Mouse (Mus musculus) kidney, embryonic 16.5 days (tissue): ENCODE measurements around the gene Ndufa6. TPM values are rescaled to one million over a fixed set of nuclear protein-coding genes. Genes with fewer than 3 reads are reported as not detected.
A peak's percentile ranks its signal among the peaks of the same experiment; 100 is the strongest.

ENCODE experiments used
- ATAC-seq: fragments of 200-750 bp; cut with Nextera tagmentation; 2 replicates; pipeline ENCODE4 v1.8.0; 2017; ENCODE audit warnings: moderate TSS enrichment; ENCODE audit not compliant: low FRiP score, low TSS enrichment
- H3K27ac ChIP-seq: fragments of 300-500 bp; sonication (generic); 2 replicates; pipeline ENCODE4 v1.5.1; 2014; ENCODE audit warnings: low read length
- H3K27me3 ChIP-seq: fragments of 300-500 bp; sonication (generic); 2 replicates; pipeline ENCODE4 v1.6.1; 2014; ENCODE audit warnings: low read length, control low read depth, mixed read lengths; ENCODE audit not compliant: insufficient read depth
- H3K36me3 ChIP-seq: fragments of 300-500 bp; sonication (generic); 2 replicates; pipeline ENCODE4 v1.6.1; 2014; ENCODE audit warnings: low read length, control low read depth, mixed read lengths; ENCODE audit not compliant: insufficient read depth
- H3K4me1 ChIP-seq: fragments of 300-500 bp; sonication (generic); 2 replicates; pipeline ENCODE4 v1.6.1; 2014; ENCODE audit warnings: low read length, control low read depth, mixed read lengths; ENCODE audit not compliant: insufficient read depth
- H3K4me2 ChIP-seq: fragments of 300-500 bp; sonication (generic); replicated peaks from 2 replicates; pipeline ENCODE4 v1.6.1; 2014; ENCODE audit warnings: low read depth, low read length
- H3K4me3 ChIP-seq: fragments of 300-500 bp; sonication (generic); 2 replicates; pipeline ENCODE4 v1.5.1; 2014; ENCODE audit warnings: mild to moderate bottlenecking, low read length
- H3K9ac ChIP-seq: fragments of 300-500 bp; sonication (generic); replicated peaks from 2 replicates; pipeline ENCODE4 v1.6.1; 2014; ENCODE audit warnings: low read length
- H3K9me3 ChIP-seq: fragments of 300-500 bp; sonication (generic); 2 replicates; pipeline ENCODE4 v1.6.1; 2016; ENCODE audit warnings: low read length, control low read depth
- WGBS: fragments of 180-500 bp; shearing (Covaris S2); extraction: QIAGEN DNeasy Blood & Tissue Kit; methylation state at CpG from one replicate; pipeline ENCODE4 v1.1.7; 2014; 5-methylcytosine and 5-hydroxymethylcytosine counted together
- polyA plus RNA-seq: library from polyadenylated mRNA; unstranded; fragments of >200 nt; fragmentation: Nextera tagmentation; extraction: Ambion mirVana; gene quantifications from 2 replicates; pipeline ENCODE4 v1.2.1, GENCODE M21; 2015

Gene Ndufa6
- polyA plus RNA-seq, 1 experiment from 2014 or later = 415 TPM

GRCm38 (mm10) chr15:82337875-82338274 is 16.2 kb downstream of the Ndufa6 start:
- WGBS = 19% methylated on average over 4 of the region's 4 CpGs
- H3K27me3 ChIP-seq = no peaks in the 10 kb centered on the region
- H3K27ac ChIP-seq = peak overlapping the region; percentile 47; the same call in 1 of the 2 replicates
- H3K4me2 ChIP-seq = peak overlapping the region; percentile 73
- no peak for ATAC-seq
- no peaks in the 10 kb centered on the region for H3K9me3 ChIP-seq
- peak overlapping the region; percentile 61 for H3K4me3 ChIP-seq
- peak overlapping the region; percentile 80 for H3K9ac ChIP-seq
- H3K36me3 ChIP-seq = peaks cover 26% of the 10 kb centered on the region
- peaks cover 33% of the 10 kb centered on the region for H3K4me1 ChIP-seq

- H3K4me2 ChIP-seq = no peak overlapping the region
- 89% methylated on average over 12 of the region's 12 CpGs for WGBS
- ATAC-seq = no peak
- peaks cover 32% of the 10 kb centered on the region for H3K36me3 ChIP-seq
- H3K4me3 ChIP-seq = no peak overlapping the region
- H3K4me1 ChIP-seq = peaks cover 28% of the 10 kb centered on the region
- H3K27me3 ChIP-seq = no peaks in the 10 kb centered on the region
- H3K27ac ChIP-seq = no peak overlapping the region
- H3K9ac ChIP-seq = no peak overlapping the region; the same call in 1 of the 2 replicates
- no peaks in the 10 kb centered on the region for H3K9me3 ChIP-seq
Observed at GRCm38 (mm10) chr15:82336629-82337028, 17.5 kb downstream of the Ndufa6 start.

GRCm38 (mm10) chr15:82335194-82335593 is 18.9 kb downstream of the Ndufa6 start:
- H3K4me3 ChIP-seq = no peak overlapping the region
- H3K9me3 ChIP-seq = no peaks in the 10 kb centered on the region
- no peaks in the 10 kb centered on the region for H3K27me3 ChIP-seq
- no peak overlapping the region for H3K27ac ChIP-seq
- no peak overlapping the region for H3K4me2 ChIP-seq
- peaks cover 15% of the 10 kb centered on the region for H3K4me1 ChIP-seq
- ATAC-seq = no peak
- 99% methylated on average over 4 of the region's 4 CpGs for WGBS
- H3K9ac ChIP-seq = no peak overlapping the region
- H3K36me3 ChIP-seq = peaks cover 44% of the 10 kb centered on the region

- 66% methylated on average over 2 of the region's 2 CpGs for WGBS
- no peak overlapping the region for H3K4me2 ChIP-seq
- no peak for ATAC-seq
Observed at GRCm38 (mm10) chr15:82325382-82325781, 28.7 kb downstream of the Ndufa6 start.

GRCm38 (mm10) chr15:82322195-82322594 is 31.9 kb downstream of the Ndufa6 start:
- Histone ChIP-seq H3K27ac (no peak overlapping the region), H3K9ac (no peak overlapping the region), H3K4me3 (no peak overlapping the region), H3K36me3 (no peaks in the 10 kb centered on the region), H3K4me1 (no peaks in the 10 kb centered on the region), H3K9me3 (no peaks in the 10 kb centered on the region), H3K27me3 (no peaks in the 10 kb centered on the region), H3K4me2 (no peak overlapping the region)
- no peak for ATAC-seq
- WGBS = 75% methylated on average over 8 of the region's 8 CpGs

More at GRCm38 (mm10) chr15:82325382-82325781, 28.7 kb downstream of the Ndufa6 start:
- no peak overlapping the region for H3K4me3 ChIP-seq
- H3K27me3 ChIP-seq = no peaks in the 10 kb centered on the region
- H3K4me1 ChIP-seq = no peaks in the 10 kb centered on the region
- H3K9me3 ChIP-seq = no peaks in the 10 kb centered on the region
- no peak overlapping the region for H3K9ac ChIP-seq
- no peak overlapping the region for H3K27ac ChIP-seq
- peaks cover 13% of the 10 kb centered on the region for H3K36me3 ChIP-seq

GRCm38 (mm10) chr15:82319613-82320012 is 34.5 kb downstream of the Ndufa6 start:
- WGBS = 42% methylated on average over 1 of the region's 1 CpGs
- no peaks in the 10 kb centered on the region for H3K9me3 ChIP-seq
- ATAC-seq = no peak

GRCm38 (mm10) chr15:82317839-82318238 is 36.3 kb downstream of the Ndufa6 start:
- H3K27ac ChIP-seq = no peak overlapping the region
- H3K4me1 ChIP-seq = peaks cover 10% of the 10 kb centered on the region; the same call in 1 of the 2 replicates
- H3K27me3 ChIP-seq = no peaks in the 10 kb centered on the region
- H3K9me3 ChIP-seq = no peaks in the 10 kb centered on the region
- H3K4me2 ChIP-seq = no peak overlapping the region
- H3K9ac ChIP-seq = no peak overlapping the region
- H3K4me3 ChIP-seq = no peak overlapping the region
- no peaks in the 10 kb centered on the region for H3K36me3 ChIP-seq
- ATAC-seq = no peak
- WGBS = 81% methylated on average over 6 of the region's 6 CpGs

More at GRCm38 (mm10) chr15:82319613-82320012, 34.5 kb downstream of the Ndufa6 start:
- H3K4me1 ChIP-seq = peaks cover 8% of the 10 kb centered on the region; the same call in 1 of the 2 replicates
- H3K9ac ChIP-seq = no peak overlapping the region
- no peak overlapping the region for H3K4me3 ChIP-seq
- no peaks in the 10 kb centered on the region for H3K36me3 ChIP-seq
- H3K27ac ChIP-seq = no peak overlapping the region
- no peak overlapping the region for H3K4me2 ChIP-seq
- H3K27me3 ChIP-seq = no peaks in the 10 kb centered on the region

- Histone ChIP-seq H3K36me3 (no peaks in the 10 kb centered on the region), H3K9ac (no peak overlapping the region), H3K4me3 (no peak overlapping the region), H3K4me2 (no peak overlapping the region), H3K4me1 (no peaks in the 10 kb centered on the region), H3K9me3 (no peaks in the 10 kb centered on the region), H3K27me3 (no peaks in the 10 kb centered on the region), H3K27ac (no peak overlapping the region)
- WGBS = 71% methylated on average over 3 of the region's 3 CpGs
- no peak for ATAC-seq
Observed at GRCm38 (mm10) chr15:82308416-82308815, 45.7 kb downstream of the Ndufa6 start.

GRCm38 (mm10) chr15:82307107-82307506 is 47.0 kb downstream of the Ndufa6 start:
- H3K36me3 ChIP-seq = no peaks in the 10 kb centered on the region
- H3K4me3 ChIP-seq = no peak overlapping the region
- H3K9me3 ChIP-seq = no peaks in the 10 kb centered on the region
- ATAC-seq = no peak
- H3K4me1 ChIP-seq = no peaks in the 10 kb centered on the region
- H3K9ac ChIP-seq = no peak overlapping the region
- no peak overlapping the region for H3K4me2 ChIP-seq
- no peaks in the 10 kb centered on the region for H3K27me3 ChIP-seq
- no peak overlapping the region for H3K27ac ChIP-seq
- WGBS = 76% methylated on average over 3 of the region's 3 CpGs
